Mouse (Mus musculus): ENCODE data around the gene Actrt2. TPM values are rescaled to one million over a fixed set of nuclear protein-coding genes. Genes with fewer than 3 reads are reported as not detected.

The Actrt2 gene
- polyA plus RNA-seq, 1 experiment from 2014 or later: not detected

GRCm38 (mm10) chr4:154703426-154704070 lies 35.9 kb upstream of the Actrt2 start:
- peaks cover 5% of the 10 kb centered on the region for H3K27me3 ChIP-seq (ENCODE audit: control insufficient read depth, insufficient read depth, low read length)
- H3K9me3 ChIP-seq (replicated peaks; ENCODE audit: control insufficient read depth, low read length): no peaks in the 10 kb centered on the region
- WGBS (ENCODE audit: insufficient replicate concordance): 65% methylated on average over 7 of the region's 7 CpGs
- no peak overlapping the region for H3K9ac ChIP-seq (ENCODE audit: low read depth, low read length)
- no peak for ATAC-seq (replicated peaks; ENCODE audit: insufficient number of reproducible peaks, low FRiP score, low TSS enrichment)
- peaks cover 18% of the 10 kb centered on the region for H3K4me1 ChIP-seq (ENCODE audit: control insufficient read depth, insufficient read depth, low read length)
- H3K4me2 ChIP-seq: no peak overlapping the region
- H3K4me3 ChIP-seq (ENCODE audit: low read depth, low read length): no peak overlapping the region
- no peaks in the 10 kb centered on the region for H3K36me3 ChIP-seq (ENCODE audit: control insufficient read depth, insufficient read depth, low read length)
- H3K27ac ChIP-seq (ENCODE audit: low read depth, low read length): no peak overlapping the region

- Histone ChIP-seq H3K9me3 (replicated peaks; ENCODE audit: control insufficient read depth, low read length) (no peaks in the 10 kb centered on the region), H3K4me3 (ENCODE audit: low read depth, low read length) (no peak overlapping the region), H3K4me2 (no peak overlapping the region), H3K27me3 (ENCODE audit: control insufficient read depth, insufficient read depth, low read length) (peaks cover 5% of the 10 kb centered on the region), H3K27ac (ENCODE audit: low read depth, low read length) (no peak overlapping the region), H3K9ac (ENCODE audit: low read depth, low read length) (no peak overlapping the region), H3K4me1 (ENCODE audit: control insufficient read depth, insufficient read depth, low read length) (peaks cover 18% of the 10 kb centered on the region), H3K36me3 (ENCODE audit: control insufficient read depth, insufficient read depth, low read length) (no peaks in the 10 kb centered on the region)
- WGBS (ENCODE audit: insufficient replicate concordance): 79% methylated on average over 7 of the region's 7 CpGs
- ATAC-seq (replicated peaks; ENCODE audit: insufficient number of reproducible peaks, low FRiP score, low TSS enrichment): no peak
These were observed 35.3 kb upstream of the Actrt2 start for GRCm38 (mm10) chr4:154702931-154703330.

- Histone ChIP-seq H3K27ac (ENCODE audit: low read depth, low read length) (no peak overlapping the region), H3K36me3 (ENCODE audit: control insufficient read depth, insufficient read depth, low read length) (no peaks in the 10 kb centered on the region), H3K4me1 (ENCODE audit: control insufficient read depth, insufficient read depth, low read length) (peaks cover 18% of the 10 kb centered on the region), H3K9ac (ENCODE audit: low read depth, low read length) (no peak overlapping the region), H3K27me3 (ENCODE audit: control insufficient read depth, insufficient read depth, low read length) (peaks cover 5% of the 10 kb centered on the region), H3K4me3 (ENCODE audit: low read depth, low read length) (no peak overlapping the region), H3K9me3 (replicated peaks; ENCODE audit: control insufficient read depth, low read length) (no peaks in the 10 kb centered on the region), H3K4me2 (no peak overlapping the region)
- no peak for ATAC-seq (replicated peaks; ENCODE audit: insufficient number of reproducible peaks, low FRiP score, low TSS enrichment)
- 61% methylated on average over 6 of the region's 6 CpGs for WGBS (ENCODE audit: insufficient replicate concordance)
These were observed 34.5 kb upstream of the Actrt2 start for GRCm38 (mm10) chr4:154702186-154702585.

GRCm38 (mm10) chr4:154700921-154701412 lies 33.3 kb upstream of the Actrt2 start:
- H3K9me3 ChIP-seq (replicated peaks; ENCODE audit: control insufficient read depth, low read length): no peaks in the 10 kb centered on the region
- WGBS (ENCODE audit: insufficient replicate concordance): 67% methylated on average over 13 of the region's 13 CpGs
- H3K36me3 ChIP-seq (ENCODE audit: control insufficient read depth, insufficient read depth, low read length): no peaks in the 10 kb centered on the region
- peaks cover 27% of the 10 kb centered on the region for H3K4me1 ChIP-seq (ENCODE audit: control insufficient read depth, insufficient read depth, low read length)
- no peak overlapping the region for H3K9ac ChIP-seq (ENCODE audit: low read depth, low read length)
- H3K27ac ChIP-seq (ENCODE audit: low read depth, low read length): no peak overlapping the region
- H3K27me3 ChIP-seq (ENCODE audit: control insufficient read depth, insufficient read depth, low read length): peaks cover 5% of the 10 kb centered on the region; the same call in 1 of the 2 replicates
- no peak overlapping the region for H3K4me2 ChIP-seq
- ATAC-seq (replicated peaks; ENCODE audit: insufficient number of reproducible peaks, low FRiP score, low TSS enrichment): no peak
- H3K4me3 ChIP-seq (ENCODE audit: low read depth, low read length): no peak overlapping the region

- H3K4me1 ChIP-seq (ENCODE audit: control insufficient read depth, insufficient read depth, low read length): peaks cover 27% of the 10 kb centered on the region
- no peak overlapping the region for H3K27ac ChIP-seq (ENCODE audit: low read depth, low read length)
- H3K4me2 ChIP-seq: no peak overlapping the region
- 81% methylated on average over 6 of the region's 6 CpGs for WGBS (ENCODE audit: insufficient replicate concordance)
- H3K9ac ChIP-seq (ENCODE audit: low read depth, low read length): no peak overlapping the region
- no peak for ATAC-seq (replicated peaks; ENCODE audit: insufficient number of reproducible peaks, low FRiP score, low TSS enrichment)
- no peaks in the 10 kb centered on the region for H3K36me3 ChIP-seq (ENCODE audit: control insufficient read depth, insufficient read depth, low read length)
- H3K4me3 ChIP-seq (ENCODE audit: low read depth, low read length): no peak overlapping the region
- H3K27me3 ChIP-seq (ENCODE audit: control insufficient read depth, insufficient read depth, low read length): peaks cover 5% of the 10 kb centered on the region; the same call in 1 of the 2 replicates
- no peaks in the 10 kb centered on the region for H3K9me3 ChIP-seq (replicated peaks; ENCODE audit: control insufficient read depth, low read length)
These were observed 32.8 kb upstream of the Actrt2 start for GRCm38 (mm10) chr4:154700436-154700835.

GRCm38 (mm10) chr4:154699236-154699635 lies 31.6 kb upstream of the Actrt2 start:
- H3K27ac ChIP-seq (ENCODE audit: low read depth, low read length): no peak overlapping the region
- no peak for ATAC-seq (replicated peaks; ENCODE audit: insufficient number of reproducible peaks, low FRiP score, low TSS enrichment)
- peaks cover 27% of the 10 kb centered on the region for H3K4me1 ChIP-seq (ENCODE audit: control insufficient read depth, insufficient read depth, low read length)

GRCm38 (mm10) chr4:154698631-154699030 lies 31.0 kb upstream of the Actrt2 start:
- no peaks in the 10 kb centered on the region for H3K9me3 ChIP-seq (replicated peaks; ENCODE audit: control insufficient read depth, low read length)
- WGBS (ENCODE audit: insufficient replicate concordance): 100% methylated on average over 1 of the region's 1 CpGs
- no peak overlapping the region for H3K27ac ChIP-seq (ENCODE audit: low read depth, low read length)
- peaks cover 27% of the 10 kb centered on the region for H3K4me1 ChIP-seq (ENCODE audit: control insufficient read depth, insufficient read depth, low read length)
- no peak for ATAC-seq (replicated peaks; ENCODE audit: insufficient number of reproducible peaks, low FRiP score, low TSS enrichment)
- H3K4me2 ChIP-seq: no peak overlapping the region
- no peak overlapping the region for H3K4me3 ChIP-seq (ENCODE audit: low read depth, low read length)
- H3K9ac ChIP-seq (ENCODE audit: low read depth, low read length): no peak overlapping the region
- H3K27me3 ChIP-seq (ENCODE audit: control insufficient read depth, insufficient read depth, low read length): no peaks in the 10 kb centered on the region
- H3K36me3 ChIP-seq (ENCODE audit: control insufficient read depth, insufficient read depth, low read length): no peaks in the 10 kb centered on the region

More at GRCm38 (mm10) chr4:154699236-154699635, 31.6 kb upstream of the Actrt2 start:
- Histone ChIP-seq H3K4me2 (no peak overlapping the region), H3K9me3 (replicated peaks; ENCODE audit: control insufficient read depth, low read length) (no peaks in the 10 kb centered on the region), H3K27me3 (ENCODE audit: control insufficient read depth, insufficient read depth, low read length) (no peaks in the 10 kb centered on the region), H3K9ac (ENCODE audit: low read depth, low read length) (no peak overlapping the region), H3K36me3 (ENCODE audit: control insufficient read depth, insufficient read depth, low read length) (no peaks in the 10 kb centered on the region), H3K4me3 (ENCODE audit: low read depth, low read length) (no peak overlapping the region)
- WGBS (ENCODE audit: insufficient replicate concordance): 65% methylated on average over 8 of the region's 8 CpGs

GRCm38 (mm10) chr4:154698021-154698590 lies 30.4 kb upstream of the Actrt2 start:
- peaks cover 27% of the 10 kb centered on the region for H3K4me1 ChIP-seq (ENCODE audit: control insufficient read depth, insufficient read depth, low read length)
- H3K4me3 ChIP-seq (ENCODE audit: low read depth, low read length): no peak overlapping the region
- H3K9me3 ChIP-seq (replicated peaks; ENCODE audit: control insufficient read depth, low read length): no peaks in the 10 kb centered on the region
- no peak overlapping the region for H3K27ac ChIP-seq (ENCODE audit: low read depth, low read length)
- H3K36me3 ChIP-seq (ENCODE audit: control insufficient read depth, insufficient read depth, low read length): no peaks in the 10 kb centered on the region
- no peak for ATAC-seq (replicated peaks; ENCODE audit: insufficient number of reproducible peaks, low FRiP score, low TSS enrichment)
- no peaks in the 10 kb centered on the region for H3K27me3 ChIP-seq (ENCODE audit: control insufficient read depth, insufficient read depth, low read length)
- 79% methylated on average over 16 of the region's 16 CpGs for WGBS (ENCODE audit: insufficient replicate concordance)
- no peak overlapping the region for H3K9ac ChIP-seq (ENCODE audit: low read depth, low read length)
- no peak overlapping the region for H3K4me2 ChIP-seq

GRCm38 (mm10) chr4:154697476-154697875 lies 29.8 kb upstream of the Actrt2 start:
- no peaks in the 10 kb centered on the region for H3K27me3 ChIP-seq (ENCODE audit: control insufficient read depth, insufficient read depth, low read length)
- H3K9ac ChIP-seq (ENCODE audit: low read depth, low read length): no peak overlapping the region
- no peak overlapping the region for H3K4me2 ChIP-seq
- no peak overlapping the region for H3K27ac ChIP-seq (ENCODE audit: low read depth, low read length)
- no peaks in the 10 kb centered on the region for H3K9me3 ChIP-seq (replicated peaks; ENCODE audit: control insufficient read depth, low read length)
- WGBS (ENCODE audit: insufficient replicate concordance): 80% methylated on average over 5 of the region's 5 CpGs
- no peak for ATAC-seq (replicated peaks; ENCODE audit: insufficient number of reproducible peaks, low FRiP score, low TSS enrichment)
- H3K4me1 ChIP-seq (ENCODE audit: control insufficient read depth, insufficient read depth, low read length): peaks cover 27% of the 10 kb centered on the region
- no peak overlapping the region for H3K4me3 ChIP-seq (ENCODE audit: low read depth, low read length)
- H3K36me3 ChIP-seq (ENCODE audit: control insufficient read depth, insufficient read depth, low read length): no peaks in the 10 kb centered on the region

All from heart, embryonic 11.5 days (tissue).